Mouse (Mus musculus) lung, postnatal 0 days (tissue): Measurements from ENCODE around the gene Plekhm1. TPM values are rescaled to one million over a fixed set of nuclear protein-coding genes. Genes with fewer than 3 reads are reported as not detected.

ENCODE experiments used
- ATAC-seq: fragments of 200-750 bp; cut with Nextera tagmentation; 2 replicates; pipeline ENCODE4 v1.8.0; 2017; ENCODE audit warnings: moderate library complexity
- DNase-seq: peaks from one replicate; pipeline ENCODE4 v3.0.0-alpha.2; 2016; ENCODE audit warnings: low spot score
- H3K27ac ChIP-seq: fragments of 300-500 bp; sonication (generic); 2 replicates; pipeline ENCODE4 v1.5.1; 2014; ENCODE audit warnings: antibody characterized with exemption, mild to moderate bottlenecking, low read length, mixed read lengths
- H3K27me3 ChIP-seq: fragments of 300-500 bp; sonication (generic); replicated peaks from 2 replicates; pipeline ENCODE4 v1.6.1; 2014; ENCODE audit warnings: low read length, mixed read lengths; ENCODE audit not compliant: insufficient read depth
- H3K36me3 ChIP-seq: fragments of 300-500 bp; sonication (generic); 2 replicates; pipeline ENCODE4 v1.6.1; 2014; ENCODE audit warnings: low read length, mixed read lengths; ENCODE audit not compliant: insufficient read depth
- H3K4me1 ChIP-seq: fragments of 300-500 bp; sonication (generic); 2 replicates; pipeline ENCODE4 v1.6.1; 2014; ENCODE audit warnings: antibody characterized with exemption, low read depth, low read length, mixed read lengths; ENCODE audit not compliant: insufficient read depth
- H3K4me2 ChIP-seq: fragments of 300-500 bp; sonication (generic); replicated peaks from 2 replicates; pipeline ENCODE4 v1.6.1; 2014; ENCODE audit warnings: low read depth, mild to moderate bottlenecking, low read length, moderate library complexity, mixed read lengths
- H3K4me3 ChIP-seq: fragments of 300-500 bp; sonication (generic); 2 replicates; pipeline ENCODE4 v1.5.1; 2014; ENCODE audit warnings: low read depth, low read length
- H3K9ac ChIP-seq: fragments of 300-500 bp; sonication (generic); replicated peaks from 2 replicates; pipeline ENCODE4 v1.6.1; 2014; ENCODE audit warnings: low read depth, mild to moderate bottlenecking
- H3K9me3 ChIP-seq: fragments of 300-500 bp; sonication (generic); 2 replicates; pipeline ENCODE4 v1.6.1; 2016; ENCODE audit warnings: low read length, mixed read lengths
- CTCF ChIP-seq: IDR thresholded peaks from 2 replicates; pipeline ENCODE4 v1.5.1; 2016; ENCODE audit warnings: antibody characterized with exemption, mild to moderate bottlenecking
- EP300 ChIP-seq: IDR thresholded peaks from 2 replicates; pipeline ENCODE4 v1.6.1; 2016; ENCODE audit warnings: antibody characterized with exemption, mild to moderate bottlenecking, control low read depth
- WGBS: fragments of 180-500 bp; shearing (Covaris S2); extraction: QIAGEN DNeasy Blood & Tissue Kit; methylation state at CpG from one replicate; pipeline ENCODE4 v1.1.7; 2014; 5-methylcytosine and 5-hydroxymethylcytosine counted together
- polyA plus RNA-seq: library from polyadenylated mRNA; unstranded; fragments of >200 nt; fragmentation: Nextera tagmentation; extraction: Ambion mirVana; gene quantifications from 2 replicates; pipeline ENCODE4 v1.2.1, GENCODE M21; 2015

The Plekhm1 gene
- polyA plus RNA-seq, 1 experiment from 2014 or later, result 8.1 TPM

- WGBS, result 20% methylated on average over 1 of the region's 1 CpGs
- H3K9me3 ChIP-seq, result no peaks in the 10 kb centered on the region
- H3K4me3 ChIP-seq, result no peak overlapping the region
- H3K4me2 ChIP-seq, result no peak overlapping the region
- H3K27me3 ChIP-seq, result no peaks in the 10 kb centered on the region
- peak overlapping the region; percentile 33; the same call in 1 of the 2 replicates for H3K27ac ChIP-seq
- peak; percentile 46 for ATAC-seq
- DNase-seq, result peak; percentile 70
- H3K4me1 ChIP-seq, result peaks cover 3% of the 10 kb centered on the region; the same call in 1 of the 2 replicates
- TF ChIP-seq CTCF (no peak), EP300 (peak; percentile 49)
- H3K36me3 ChIP-seq, result peaks cover 12% of the 10 kb centered on the region; the same call in 1 of the 2 replicates
- no peak overlapping the region for H3K9ac ChIP-seq
Measured at GRCm38 (mm10) chr11:103375258-103375657, 37.2 kb downstream of the Plekhm1 start.

GRCm38 (mm10) chr11:103373922-103374321 is 38.6 kb downstream of the Plekhm1 start:
- H3K27me3 ChIP-seq, result no peaks in the 10 kb centered on the region
- no peak for ATAC-seq
- no peak overlapping the region for H3K9ac ChIP-seq
- no peak for DNase-seq
- H3K27ac ChIP-seq, result no peak overlapping the region
- H3K9me3 ChIP-seq, result no peaks in the 10 kb centered on the region
- H3K36me3 ChIP-seq, result peaks cover 16% of the 10 kb centered on the region; the same call in 1 of the 2 replicates
- no peak overlapping the region for H3K4me3 ChIP-seq
- H3K4me1 ChIP-seq, result peaks cover 3% of the 10 kb centered on the region; the same call in 1 of the 2 replicates
- TF ChIP-seq CTCF (no peak), EP300 (no peak)
- WGBS, result 92% methylated on average over 9 of the region's 9 CpGs
- H3K4me2 ChIP-seq, result no peak overlapping the region

GRCm38 (mm10) chr11:103372561-103372960 is 39.9 kb downstream of the Plekhm1 start:
- Histone ChIP-seq H3K4me1 (peaks cover 3% of the 10 kb centered on the region; the same call in 1 of the 2 replicates), H3K9me3 (no peaks in the 10 kb centered on the region), H3K4me3 (no peak overlapping the region), H3K27ac (peak overlapping the region; percentile 76), H3K27me3 (no peaks in the 10 kb centered on the region), H3K36me3 (peaks cover 12% of the 10 kb centered on the region; the same call in 1 of the 2 replicates), H3K9ac (no peak overlapping the region), H3K4me2 (no peak overlapping the region)
- WGBS, result 72% methylated on average over 4 of the region's 4 CpGs
- DNase-seq, result no peak
- no peak for ATAC-seq
- TF ChIP-seq CTCF (no peak), EP300 (no peak)

GRCm38 (mm10) chr11:103372068-103372467 is 40.4 kb downstream of the Plekhm1 start:
- ATAC-seq (peak; percentile 24), DNase-seq (no peak)
- peaks cover 12% of the 10 kb centered on the region; the same call in 1 of the 2 replicates for H3K36me3 ChIP-seq
- WGBS, result 41% methylated on average over 3 of the region's 3 CpGs
- H3K9ac ChIP-seq, result no peak overlapping the region
- no peaks in the 10 kb centered on the region for H3K9me3 ChIP-seq
- H3K27ac ChIP-seq, result peak overlapping the region; percentile 76
- no peaks in the 10 kb centered on the region for H3K27me3 ChIP-seq
- H3K4me1 ChIP-seq, result peaks cover 3% of the 10 kb centered on the region; the same call in 1 of the 2 replicates
- TF ChIP-seq CTCF, result no peak
- TF ChIP-seq EP300, result no peak
- no peak overlapping the region for H3K4me2 ChIP-seq
- H3K4me3 ChIP-seq, result no peak overlapping the region

GRCm38 (mm10) chr11:103371222-103371539 is 41.3 kb downstream of the Plekhm1 start:
- H3K27ac ChIP-seq, result peak overlapping the region; percentile 76

GRCm38 (mm10) chr11:103370397-103371221 is 41.9 kb downstream of the Plekhm1 start:
- peak overlapping the region; percentile 76; the same call in 1 of the 2 replicates for H3K27ac ChIP-seq
- H3K4me2 ChIP-seq, result no peak overlapping the region
- DNase-seq, result no peak
- no peak overlapping the region for H3K9ac ChIP-seq
- no peak for ATAC-seq
- H3K36me3 ChIP-seq, result peaks cover 17% of the 10 kb centered on the region; the same call in 1 of the 2 replicates
- H3K27me3 ChIP-seq, result no peaks in the 10 kb centered on the region
- TF ChIP-seq EP300, result no peak
- TF ChIP-seq CTCF, result no peak
- peaks cover 3% of the 10 kb centered on the region; the same call in 1 of the 2 replicates for H3K4me1 ChIP-seq
- H3K4me3 ChIP-seq, result no peak overlapping the region
- no peaks in the 10 kb centered on the region for H3K9me3 ChIP-seq
- WGBS, result 70% methylated on average over 9 of the region's 9 CpGs

More at GRCm38 (mm10) chr11:103371222-103371539, 41.3 kb downstream of the Plekhm1 start:
- H3K4me2 ChIP-seq, result no peak overlapping the region
- WGBS, result 51% methylated on average over 3 of the region's 3 CpGs
- H3K36me3 ChIP-seq, result peaks cover 17% of the 10 kb centered on the region; the same call in 1 of the 2 replicates
- H3K4me1 ChIP-seq, result peaks cover 3% of the 10 kb centered on the region; the same call in 1 of the 2 replicates
- DNase-seq, result peak; percentile 53
- H3K9me3 ChIP-seq, result no peaks in the 10 kb centered on the region
- H3K4me3 ChIP-seq, result no peak overlapping the region
- H3K27me3 ChIP-seq, result no peaks in the 10 kb centered on the region
- peak; percentile 51; the same call in 1 of the 2 replicates for TF ChIP-seq EP300
- TF ChIP-seq CTCF, result no peak
- ATAC-seq, result peak; percentile 52
- no peak overlapping the region for H3K9ac ChIP-seq
